15 mouse cellular contexts compared by ENCODE assay signal in the genomic region with DNA sequence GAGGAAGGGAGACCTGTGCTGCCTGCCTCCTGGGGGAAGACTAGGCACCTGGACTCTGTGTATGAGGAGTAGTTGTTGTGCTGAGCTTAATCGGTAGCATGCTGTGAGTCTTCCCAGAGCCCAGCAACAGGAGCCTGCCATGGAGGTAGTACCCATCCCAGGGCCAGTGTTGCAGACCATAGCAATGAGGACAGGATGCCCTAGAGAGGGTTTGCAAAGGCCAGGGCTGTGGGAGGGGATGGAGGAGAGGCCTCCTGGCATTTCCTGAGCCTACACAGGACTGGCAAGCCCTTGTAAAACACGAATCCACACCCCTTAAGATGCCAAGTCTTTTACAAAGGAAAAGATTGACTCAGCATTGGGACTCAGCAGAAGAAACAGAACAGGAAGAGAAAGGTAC. TPM values are rescaled to one million over a fixed set of nuclear protein-coding genes. Genes with fewer than 3 reads are reported as not detected.
DNase-seq lines count a peak whose midpoint lies in the region; ATAC-seq lines count a peak whose summit lies in the region.
"Had no signal": no experiment of that assay in that cellular context is flagged by ENCODE, and none has a peak within 500 bp of the region (broad histone marks: within the 10 kb centered on the region; RNA-seq: fewer than 3 reads in every experiment).

No protein-coding gene starts in this region.

- H3K36me3 ChIP-seq in limb, embryonic 13.5 days = no peaks in the 10 kb centered on the region
- no peaks in the 10 kb centered on the region for H3K36me3 ChIP-seq in limb, embryonic 10.5 days
- H3K36me3 ChIP-seq in hindbrain, embryonic 10.5 days = peaks cover 8% of the 10 kb centered on the region; the same call in 1 of the 2 replicates
- no peaks in the 10 kb centered on the region for H3K36me3 ChIP-seq in hindbrain, embryonic 16.5 days (ENCODE audit: control insufficient read depth, insufficient read depth, low read length)
- H3K36me3 ChIP-seq in neural tube, embryonic 15.5 days = no peaks in the 10 kb centered on the region
- H3K36me3 ChIP-seq: embryonic facial prominence, embryonic 12.5 days; forebrain, embryonic 15.5 days; liver, embryonic 15.5 days had no signal

- WGBS in limb, embryonic 13.5 days = 4% methylated on average over 2 of the region's 2 CpGs
- 18% methylated on average over 2 of the region's 2 CpGs for WGBS in limb, embryonic 10.5 days
- WGBS in hindbrain, embryonic 10.5 days = 13% methylated on average over 2 of the region's 2 CpGs
- 10% methylated on average over 2 of the region's 2 CpGs for WGBS in hindbrain, embryonic 16.5 days
- WGBS in neural tube, embryonic 15.5 days = 18% methylated on average over 2 of the region's 2 CpGs

- H3K27me3 ChIP-seq in limb, embryonic 13.5 days = no peaks in the 10 kb centered on the region
- H3K27me3 ChIP-seq in limb, embryonic 10.5 days (ENCODE audit: low read depth, poor library complexity, severe bottlenecking) = 0 out of 2 replicates have a peak, but pooled peaks cover 5% of the 10 kb centered on the region
- peaks cover 8% of the 10 kb centered on the region; the same call in 1 of the 2 replicates for H3K27me3 ChIP-seq in hindbrain, embryonic 10.5 days (ENCODE audit: insufficient read depth, poor library complexity, severe bottlenecking)
- H3K27me3 ChIP-seq in hindbrain, embryonic 16.5 days (replicated peaks; ENCODE audit: control insufficient read depth, insufficient read depth, low read length) = no peaks in the 10 kb centered on the region
- H3K27me3 ChIP-seq in neural tube, embryonic 15.5 days (replicated peaks) = no peaks in the 10 kb centered on the region
- H3K27me3 ChIP-seq: embryonic facial prominence, embryonic 12.5 days; forebrain, embryonic 15.5 days; liver, embryonic 15.5 days had no signal

- no peak for DNase-seq in limb, embryonic 10.5 days (ENCODE audit: low spot score)
- no peak for DNase-seq in hindbrain, embryonic 10.5 days (ENCODE audit: low spot score)
- no peak for DNase-seq in gastrocnemius, postnatal 4 days (ENCODE audit: low spot score in 2 of 2)
- no peak for DNase-seq in cerebellum, adult 11-12 months
- DNase-seq: adrenal gland, adult 8-10 months; cerebellum, postnatal 25 days had no signal

- peak; percentile 28; the same call in 1 of the 2 replicates for ATAC-seq in limb, embryonic 13.5 days (ENCODE audit: low FRiP score, low read depth)
- ATAC-seq in hindbrain, embryonic 16.5 days = peak; percentile 48
- ATAC-seq in neural tube, embryonic 15.5 days (ENCODE audit: low FRiP score) = peak; percentile 35

- no peak overlapping the region for H3K27ac ChIP-seq in limb, embryonic 13.5 days
- no peak overlapping the region for H3K27ac ChIP-seq in limb, embryonic 10.5 days
- H3K27ac ChIP-seq in hindbrain, embryonic 10.5 days = 0 out of 2 replicates have a peak overlapping the region, but pooled peaks have one; percentile 50
- H3K27ac ChIP-seq in hindbrain, embryonic 16.5 days (ENCODE audit: low read depth, low read length) = peak overlapping the region; percentile 51
- H3K27ac ChIP-seq in neural tube, embryonic 15.5 days (replicated peaks) = peak overlapping the region; percentile 77
- H3K27ac ChIP-seq: embryonic facial prominence, embryonic 12.5 days; forebrain, embryonic 15.5 days; liver, embryonic 15.5 days had no signal

- H3K4me3 ChIP-seq in limb, embryonic 13.5 days = no peak overlapping the region
- no peak overlapping the region for H3K4me3 ChIP-seq in limb, embryonic 10.5 days
- H3K4me3 ChIP-seq in hindbrain, embryonic 10.5 days = no peak overlapping the region
- no peak overlapping the region for H3K4me3 ChIP-seq in hindbrain, embryonic 16.5 days (ENCODE audit: low read length)
- H3K4me3 ChIP-seq in neural tube, embryonic 15.5 days (replicated peaks) = no peak overlapping the region
- H3K4me3 ChIP-seq: embryonic facial prominence, embryonic 12.5 days; forebrain, embryonic 15.5 days; liver, embryonic 15.5 days had no signal

- peaks cover 15% of the 10 kb centered on the region for H3K4me1 ChIP-seq in limb, embryonic 13.5 days
- peaks cover 9% of the 10 kb centered on the region for H3K4me1 ChIP-seq in limb, embryonic 10.5 days
- peaks cover 17% of the 10 kb centered on the region for H3K4me1 ChIP-seq in hindbrain, embryonic 10.5 days (replicated peaks)
- H3K4me1 ChIP-seq in hindbrain, embryonic 16.5 days (ENCODE audit: control insufficient read depth, insufficient read depth, low read depth, low read length) = peaks cover 10% of the 10 kb centered on the region
- H3K4me1 ChIP-seq in neural tube, embryonic 15.5 days = peaks cover 32% of the 10 kb centered on the region
- H3K4me1 ChIP-seq: liver, embryonic 15.5 days had no signal

- H3K9me3 ChIP-seq in limb, embryonic 13.5 days = no peaks in the 10 kb centered on the region
- no peaks in the 10 kb centered on the region for H3K9me3 ChIP-seq in limb, embryonic 10.5 days (replicated peaks)
- H3K9me3 ChIP-seq in hindbrain, embryonic 10.5 days = no peaks in the 10 kb centered on the region
- H3K9me3 ChIP-seq in hindbrain, embryonic 16.5 days (ENCODE audit: control insufficient read depth, low read length) = no peaks in the 10 kb centered on the region
- no peaks in the 10 kb centered on the region for H3K9me3 ChIP-seq in neural tube, embryonic 15.5 days (replicated peaks)
- H3K9me3 ChIP-seq: embryonic facial prominence, embryonic 12.5 days; forebrain, embryonic 15.5 days; liver, embryonic 15.5 days had no signal

- no peak overlapping the region for H3K9ac ChIP-seq in limb, embryonic 13.5 days
- no peak overlapping the region; the same call in 1 of the 2 replicates for H3K9ac ChIP-seq in hindbrain, embryonic 16.5 days (ENCODE audit: low read depth, low read length)
- H3K9ac ChIP-seq in neural tube, embryonic 15.5 days (replicated peaks) = no peak overlapping the region
- H3K9ac ChIP-seq: embryonic facial prominence, embryonic 12.5 days; forebrain, embryonic 15.5 days; liver, embryonic 15.5 days had no signal

- peak overlapping the region; percentile 38; the same call in 1 of the 2 replicates for H3K4me2 ChIP-seq in limb, embryonic 13.5 days (replicated peaks)
- no peak overlapping the region; the same call in 1 of the 2 replicates for H3K4me2 ChIP-seq in hindbrain, embryonic 16.5 days (ENCODE audit: low read length)
- H3K4me2 ChIP-seq in neural tube, embryonic 15.5 days = peak overlapping the region; percentile 15; the same call in 1 of the 2 replicates
- H3K4me2 ChIP-seq: embryonic facial prominence, embryonic 12.5 days; forebrain, embryonic 15.5 days; liver, embryonic 15.5 days had no signal

RNA-seq across cellular contexts. Expression of gene Psd4, which starts 49.7 kb away (rescaled TPM):
- 1.3 and 1.9 TPM in 2 replicates for polyA plus RNA-seq in limb, embryonic 13.5 days (2015; fragmentation: Nextera tagmentation; extraction: Ambion mirVana)
- polyA plus RNA-seq in limb, embryonic 10.5 days (2016; fragmentation: Nextera tagmentation; extraction: Ambion mirVana) = 0.43 and 0.59 TPM in 2 replicates
- polyA plus RNA-seq in hindbrain, embryonic 10.5 days (2016; fragmentation: Nextera tagmentation; extraction: Ambion mirVana) = 0.86 and 0.90 TPM in 2 replicates
- polyA plus RNA-seq in hindbrain, embryonic 16.5 days (2015; fragmentation: Nextera tagmentation; extraction: Ambion mirVana) = 1.5 and 2.3 TPM in 2 replicates
- polyA plus RNA-seq in neural tube, embryonic 15.5 days (2015; fragmentation: Nextera tagmentation; extraction: Ambion mirVana) = 1.4 and 3.7 TPM in 2 replicates
- total RNA-seq in gastrocnemius, postnatal 4 days (2021) = 1 to 10 TPM; 1.7 to 2.4 TPM

RNA-seq across cellular contexts. Expression of gene Pax8, which starts 58.3 kb away (rescaled TPM):
- polyA plus RNA-seq in limb, embryonic 13.5 days (2015; fragmentation: Nextera tagmentation; extraction: Ambion mirVana) = not detected in 2 replicates
- polyA plus RNA-seq in limb, embryonic 10.5 days (2016; fragmentation: Nextera tagmentation; extraction: Ambion mirVana) = 0.39 and 0.72 TPM in 2 replicates
- 10.2 and 23.7 TPM in 2 replicates for polyA plus RNA-seq in hindbrain, embryonic 10.5 days (2016; fragmentation: Nextera tagmentation; extraction: Ambion mirVana)
- 21.2 and 24.0 TPM in 2 replicates for polyA plus RNA-seq in hindbrain, embryonic 16.5 days (2015; fragmentation: Nextera tagmentation; extraction: Ambion mirVana)
- 38.0 and 42.0 TPM in 2 replicates for polyA plus RNA-seq in neural tube, embryonic 15.5 days (2015; fragmentation: Nextera tagmentation; extraction: Ambion mirVana)
- total RNA-seq in gastrocnemius, postnatal 4 days (2021) = not detected
- total RNA-seq: adrenal gland, adult 8-10 months; gastrocnemius, postnatal 10 days; left cerebral cortex, postnatal 36 days had no signal
- polyA plus RNA-seq: heart, embryonic 14.5 days had no signal

Comparison
In these comparisons a context has a peak if more than half of its experiments do, and no peak if none do; other contexts are left out.
1. H3K27ac ChIP-seq: peak in hindbrain, embryonic 10.5 days (single experiment), hindbrain, embryonic 16.5 days (single experiment) and neural tube, embryonic 15.5 days (single experiment); none in limb, embryonic 13.5 days (single experiment) and limb, embryonic 10.5 days (single experiment).
2. Peak in every context shown above with its lines, with median percentiles within 50 percentile points of each other: ATAC-seq.